Mouse (Mus musculus) forebrain, embryonic 16.5 days (tissue): ENCODE measurements at regions not wholly inside any gene's neighbourhood (a gene's known extent, or its start where the extent isn't known, plus 50 kb on each side); places are given as distances from the start of the nearest gene placed in this dataset.

ENCODE experiments used
- ATAC-seq: fragments of 200-750 bp; cut with Nextera tagmentation; 2 replicates; pipeline ENCODE4 v1.8.0; 2017; ENCODE audit warnings: mild to moderate bottlenecking, moderate library complexity
- H3K27ac ChIP-seq: fragments of 300-500 bp; sonication (generic); 2 replicates; pipeline ENCODE4 v1.5.1; 2014; ENCODE audit warnings: low read length, control low read depth
- H3K27me3 ChIP-seq: fragments of 300-500 bp; sonication (generic); replicated peaks from 2 replicates; pipeline ENCODE4 v1.6.1; 2014; ENCODE audit warnings: low read length; ENCODE audit not compliant: control insufficient read depth, insufficient read depth
- H3K36me3 ChIP-seq: fragments of 300-500 bp; sonication (generic); 2 replicates; pipeline ENCODE4 v1.6.1; 2014; ENCODE audit not compliant: control insufficient read depth, insufficient read depth
- H3K4me1 ChIP-seq: fragments of 300-500 bp; sonication (generic); replicated peaks from 2 replicates; pipeline ENCODE4 v1.6.1; 2014; ENCODE audit warnings: low read length; ENCODE audit not compliant: control insufficient read depth, insufficient read depth
- H3K4me2 ChIP-seq: fragments of 300-500 bp; sonication (generic); 2 replicates; pipeline ENCODE4 v1.6.1; 2014; ENCODE audit warnings: mild to moderate bottlenecking, low read length, control low read depth
- H3K4me3 ChIP-seq: fragments of 300-500 bp; sonication (generic); replicated peaks from 2 replicates; pipeline ENCODE4 v1.5.1; 2014; ENCODE audit warnings: mild to moderate bottlenecking, low read length, control low read depth
- H3K9ac ChIP-seq: fragments of 300-500 bp; sonication (generic); replicated peaks from 2 replicates; pipeline ENCODE4 v1.6.1; 2014; ENCODE audit warnings: low read depth, low read length, control low read depth
- H3K9me3 ChIP-seq: fragments of 300-500 bp; sonication (generic); 2 replicates; pipeline ENCODE4 v1.6.1; 2016; ENCODE audit warnings: low read length; ENCODE audit not compliant: control insufficient read depth
- WGBS: fragments of 180-500 bp; shearing (Covaris S2); extraction: QIAGEN DNeasy Blood & Tissue Kit; methylation state at CpG from one replicate; pipeline ENCODE4 v1.1.7; 2014; 5-methylcytosine and 5-hydroxymethylcytosine counted together

- Histone ChIP-seq H3K4me3 (no peak overlapping the region), H3K36me3 (no peaks in the 10 kb centered on the region), H3K27ac (no peak overlapping the region), H3K27me3 (no peaks in the 10 kb centered on the region), H3K4me1 (no peaks in the 10 kb centered on the region), H3K9ac (no peak overlapping the region), H3K4me2 (no peak overlapping the region), H3K9me3 (no peaks in the 10 kb centered on the region)
- 97% methylated on average over 3 of the region's 3 CpGs for WGBS
- no peak for ATAC-seq
Observed at GRCm38 (mm10) chr16:58294457-58294856, 113.8 kb upstream of the Dcbld2 start.

- H3K9ac ChIP-seq, result no peak overlapping the region
- no peaks in the 10 kb centered on the region for H3K4me1 ChIP-seq
- 65% methylated on average over 1 of the region's 1 CpGs for WGBS
- H3K27me3 ChIP-seq, result no peaks in the 10 kb centered on the region
- ATAC-seq, result no peak
- no peak overlapping the region for H3K4me3 ChIP-seq
- H3K4me2 ChIP-seq, result no peak overlapping the region
- H3K27ac ChIP-seq, result no peak overlapping the region
- no peaks in the 10 kb centered on the region for H3K36me3 ChIP-seq
- H3K9me3 ChIP-seq, result no peaks in the 10 kb centered on the region
Observed at GRCm38 (mm10) chr16:58295128-58295527, 113.1 kb upstream of the Dcbld2 start.

GRCm38 (mm10) chr16:58299495-58299894, 108.7 kb upstream of the Dcbld2 start:
- H3K4me2 ChIP-seq, result no peak overlapping the region
- ATAC-seq, result peak; percentile 92
- WGBS, result 13% methylated on average over 4 of the region's 4 CpGs

GRCm38 (mm10) chr16:58300098-58300497, 108.1 kb upstream of the Dcbld2 start:
- H3K4me1 ChIP-seq, result no peaks in the 10 kb centered on the region

More at GRCm38 (mm10) chr16:58299495-58299894, 108.7 kb upstream of the Dcbld2 start:
- Histone ChIP-seq H3K27ac (no peak overlapping the region), H3K36me3 (no peaks in the 10 kb centered on the region), H3K4me1 (no peaks in the 10 kb centered on the region), H3K27me3 (no peaks in the 10 kb centered on the region), H3K9ac (no peak overlapping the region), H3K4me3 (no peak overlapping the region), H3K9me3 (no peaks in the 10 kb centered on the region)

GRCm38 (mm10) chr16:58303555-58303954, 104.7 kb upstream of the Dcbld2 start:
- Histone ChIP-seq H3K9ac (no peak overlapping the region), H3K4me2 (no peak overlapping the region), H3K27me3 (no peaks in the 10 kb centered on the region), H3K27ac (no peak overlapping the region), H3K4me1 (no peaks in the 10 kb centered on the region), H3K36me3 (no peaks in the 10 kb centered on the region), H3K9me3 (no peaks in the 10 kb centered on the region), H3K4me3 (no peak overlapping the region)
- ATAC-seq, result no peak
- 23% methylated on average over 5 of the region's 5 CpGs for WGBS

More at GRCm38 (mm10) chr16:58300098-58300497, 108.1 kb upstream of the Dcbld2 start:
- WGBS, result 86% methylated on average over 6 of the region's 6 CpGs
- H3K4me2 ChIP-seq, result no peak overlapping the region
- H3K4me3 ChIP-seq, result no peak overlapping the region
- H3K9me3 ChIP-seq, result no peaks in the 10 kb centered on the region
- no peak overlapping the region for H3K9ac ChIP-seq
- no peak overlapping the region for H3K27ac ChIP-seq
- no peak for ATAC-seq
- no peaks in the 10 kb centered on the region for H3K36me3 ChIP-seq
- no peaks in the 10 kb centered on the region for H3K27me3 ChIP-seq

- Histone ChIP-seq H3K9ac (no peak overlapping the region), H3K36me3 (no peaks in the 10 kb centered on the region), H3K27ac (no peak overlapping the region), H3K4me1 (no peaks in the 10 kb centered on the region), H3K27me3 (no peaks in the 10 kb centered on the region), H3K4me3 (no peak overlapping the region), H3K4me2 (no peak overlapping the region), H3K9me3 (no peaks in the 10 kb centered on the region)
- ATAC-seq, result no peak
- 41% methylated on average over 6 of the region's 6 CpGs for WGBS
Observed at GRCm38 (mm10) chr16:58316889-58317455, 91.3 kb upstream of the Dcbld2 start.

GRCm38 (mm10) chr16:58331087-58331486, 77.2 kb upstream of the Dcbld2 start:
- Histone ChIP-seq H3K9ac (no peak overlapping the region), H3K27ac (no peak overlapping the region)
- 88% methylated on average over 3 of the region's 3 CpGs for WGBS

GRCm38 (mm10) chr16:58343921-58344320, 64.3 kb upstream of the Dcbld2 start:
- Histone ChIP-seq H3K9me3 (no peaks in the 10 kb centered on the region), H3K27ac (no peak overlapping the region), H3K4me3 (no peak overlapping the region), H3K4me2 (no peak overlapping the region), H3K4me1 (no peaks in the 10 kb centered on the region), H3K9ac (no peak overlapping the region), H3K27me3 (no peaks in the 10 kb centered on the region), H3K36me3 (no peaks in the 10 kb centered on the region)
- 94% methylated on average over 5 of the region's 5 CpGs for WGBS
- ATAC-seq, result no peak

More at GRCm38 (mm10) chr16:58331087-58331486, 77.2 kb upstream of the Dcbld2 start:
- ATAC-seq, result no peak
- Histone ChIP-seq H3K4me1 (no peaks in the 10 kb centered on the region), H3K9me3 (no peaks in the 10 kb centered on the region), H3K4me3 (no peak overlapping the region), H3K27me3 (no peaks in the 10 kb centered on the region), H3K4me2 (no peak overlapping the region), H3K36me3 (no peaks in the 10 kb centered on the region)

- WGBS, result 51% methylated on average over 5 of the region's 5 CpGs
- Histone ChIP-seq H3K27ac (no peak overlapping the region), H3K36me3 (no peaks in the 10 kb centered on the region), H3K9ac (no peak overlapping the region), H3K4me3 (no peak overlapping the region), H3K4me1 (no peaks in the 10 kb centered on the region), H3K27me3 (no peaks in the 10 kb centered on the region), H3K4me2 (no peak overlapping the region), H3K9me3 (no peaks in the 10 kb centered on the region)
- no peak for ATAC-seq
Observed at GRCm38 (mm10) chr16:58349354-58349753, 58.9 kb upstream of the Dcbld2 start.

GRCm38 (mm10) chr16:58349802-58350201, 58.4 kb upstream of the Dcbld2 start:
- no peaks in the 10 kb centered on the region for H3K36me3 ChIP-seq
- H3K9me3 ChIP-seq, result no peaks in the 10 kb centered on the region
- WGBS, result 59% methylated on average over 2 of the region's 2 CpGs
- no peak overlapping the region for H3K9ac ChIP-seq
- H3K27me3 ChIP-seq, result no peaks in the 10 kb centered on the region
- H3K4me3 ChIP-seq, result no peak overlapping the region
- H3K27ac ChIP-seq, result no peak overlapping the region
- H3K4me1 ChIP-seq, result no peaks in the 10 kb centered on the region
- no peak for ATAC-seq
- H3K4me2 ChIP-seq, result no peak overlapping the region
